Mouse (Mus musculus) gastrocnemius, postnatal 25 days (tissue): ENCODE results near the gene Olfr1305. TPM values are rescaled to one million over a fixed set of nuclear protein-coding genes. Genes with fewer than 3 reads are reported as not detected.

Experiments used
- DNase-seq: peaks from one replicate; pipeline ENCODE4 v3.0.0; 2022
- long read RNA-seq, 2 experiments: library from polyadenylated mRNA; stranded (forward); transcript quantifications; one replicate each; pipeline ENCODE4 v2.0.0; 2021
- total RNA-seq, 2 experiments: library from RNA; stranded (reverse); gene quantifications; 1 replicate in 1 of 2; 2 replicates in 1 of 2; pipeline ENCODE4 v1.2.3; 2021

The Olfr1305 gene
- not detected for total RNA-seq
- long read RNA-seq, experiment 1: 0 reads
- long read RNA-seq, experiment 2: 0 reads

DNA sequence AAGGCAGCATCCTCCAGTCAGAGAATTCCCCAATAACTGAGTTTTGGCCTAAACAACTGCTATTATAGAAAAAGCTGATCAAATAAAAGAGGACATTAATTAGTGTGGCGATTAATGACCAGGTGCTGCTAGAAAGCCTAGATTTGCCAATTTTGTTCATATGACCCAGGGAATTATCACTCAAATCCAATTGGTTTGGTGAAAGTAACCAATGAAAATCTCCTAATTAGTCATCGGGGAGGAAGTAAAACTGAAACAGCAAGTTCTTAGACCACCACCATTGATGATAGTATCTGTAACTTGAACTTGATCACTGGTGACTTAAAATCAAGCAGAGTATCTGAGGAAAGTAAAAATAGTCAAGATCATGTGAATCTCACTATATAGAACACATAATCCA, at the start of gene Olfr1305:
Olfr1305 (minus strand) TSS at position 101 of the 400 bp plus-strand sequence.
- no peak for DNase-seq

GRCm38 (mm10) chr2:111916171-111916570, 39.2 kb upstream of the Olfr1305 start, which contains the start of gene Olfr1306:
TSS of gene Olfr1306 (minus strand) at chr2:111916271.
- no peak for DNase-seq

- no peak for DNase-seq
These were observed 56.7 kb downstream of the Olfr1305 start, which contains the start of gene Olfr1303 for GRCm38 (mm10) chr2:111820240-111820639. TSS of gene Olfr1303 (minus strand) at chr2:111820340.

Other genes with a start within 250 kb of the Olfr1305 start
- not detected for gene Olfr1298, start 227.9 kb downstream of the Olfr1305 start, total RNA-seq
- gene Olfr1299, start 215.7 kb downstream of the Olfr1305 start, total RNA-seq: not detected
- gene Olfr1301, start 126.1 kb downstream of the Olfr1305 start, total RNA-seq: not detected
- not detected for gene Olfr1302, start 99.7 kb downstream of the Olfr1305 start, total RNA-seq
- not detected for gene Olfr1303, start 56.8 kb downstream of the Olfr1305 start, total RNA-seq
- not detected for gene Olfr1306, start 39.1 kb upstream of the Olfr1305 start, total RNA-seq
- not detected for gene Olfr1307, start 72.3 kb upstream of the Olfr1305 start, total RNA-seq
- not detected for gene Olfr1308, start 87.8 kb upstream of the Olfr1305 start, total RNA-seq
- gene Olfr1309, start 113.1 kb upstream of the Olfr1305 start, total RNA-seq: not detected
- not detected for gene Olfr1310, start 135.6 kb upstream of the Olfr1305 start, total RNA-seq
- gene Olfr1311, start 147.3 kb upstream of the Olfr1305 start, total RNA-seq: not detected
- not detected for gene Olfr1312, start 173.1 kb upstream of the Olfr1305 start, total RNA-seq
- gene Olfr1313, start 200.7 kb upstream of the Olfr1305 start, total RNA-seq: not detected
- gene Olfr1314, start 219.6 kb upstream of the Olfr1305 start, total RNA-seq: not detected
- not detected for gene Olfr1315-ps1, start 238.3 kb upstream of the Olfr1305 start, total RNA-seq